Mouse (Mus musculus) heart, postnatal 0 days (tissue): Measurements from ENCODE around the gene Slc16a11. TPM values are rescaled to one million over a fixed set of nuclear protein-coding genes. Genes with fewer than 3 reads are reported as not detected.
"Not testable (repeated sequence)": the region's sequence is repeated elsewhere in the genome, so short reads cannot be mapped to it uniquely, and the experiment has no call there.

Experiments used
- ATAC-seq: fragments of 200-750 bp; cut with Nextera tagmentation; 2 replicates; pipeline ENCODE4 v1.8.0; 2017; ENCODE audit warnings: low read depth, moderate number of reproducible peaks, moderate library complexity; ENCODE audit not compliant: insufficient read depth
- DNase-seq: peaks from one replicate; pipeline ENCODE4 v3.0.0-alpha.2; 2016; ENCODE audit warnings: low spot score
- H3K27ac ChIP-seq: fragments of 300-500 bp; sonication (generic); 2 replicates; pipeline ENCODE4 v1.5.1; 2014; ENCODE audit warnings: low read depth, mild to moderate bottlenecking
- H3K27me3 ChIP-seq: fragments of 300-500 bp; sonication (generic); 2 replicates; pipeline ENCODE4 v1.6.1; 2014; ENCODE audit warnings: low read length, mixed read lengths; ENCODE audit not compliant: control insufficient read depth, insufficient read depth
- H3K36me3 ChIP-seq: fragments of 300-500 bp; sonication (generic); replicated peaks from 2 replicates; pipeline ENCODE4 v1.6.1; 2014; ENCODE audit warnings: low read length, mixed read lengths; ENCODE audit not compliant: control insufficient read depth, insufficient read depth
- H3K4me1 ChIP-seq: fragments of 300-500 bp; sonication (generic); 2 replicates; pipeline ENCODE4 v1.6.1; 2014; ENCODE audit warnings: antibody characterized with exemption; ENCODE audit not compliant: control insufficient read depth, insufficient read depth
- H3K4me2 ChIP-seq: fragments of 300-500 bp; sonication (generic); 2 replicates; pipeline ENCODE4 v1.6.1; 2014; ENCODE audit warnings: low read depth, mild to moderate bottlenecking, low read length, moderate library complexity
- H3K4me3 ChIP-seq: fragments of 300-500 bp; sonication (generic); 2 replicates; pipeline ENCODE4 v1.5.1; 2014; ENCODE audit warnings: low read depth, low read length
- H3K9ac ChIP-seq: fragments of 300-500 bp; sonication (generic); replicated peaks from 2 replicates; pipeline ENCODE4 v1.6.1; 2014; ENCODE audit warnings: low read depth, low read length, mixed read lengths
- H3K9me3 ChIP-seq: fragments of 300-500 bp; sonication (generic); replicated peaks from 2 replicates; pipeline ENCODE4 v1.6.1; 2016; ENCODE audit warnings: low read length; ENCODE audit not compliant: control insufficient read depth
- CTCF ChIP-seq: IDR thresholded peaks from 2 replicates; pipeline ENCODE4 v1.5.1; 2016; ENCODE audit warnings: antibody characterized with exemption, control low read depth, low read depth
- EP300 ChIP-seq: IDR thresholded peaks from 2 replicates; pipeline ENCODE4 v1.6.1; 2016; ENCODE audit warnings: antibody characterized with exemption, low read depth
- WGBS: fragments of 180-500 bp; shearing (Covaris S2); extraction: QIAGEN DNeasy Blood & Tissue Kit; methylation state at CpG from one replicate; pipeline ENCODE4 v1.1.7; 2014; 5-methylcytosine and 5-hydroxymethylcytosine counted together
- polyA plus RNA-seq: library from polyadenylated mRNA; unstranded; fragments of >200 nt; fragmentation: Nextera tagmentation; extraction: Ambion mirVana; gene quantifications from 2 replicates; pipeline ENCODE4 v1.2.1, GENCODE M21; 2015
- total RNA-seq: library from RNA; depleted of rRNA; stranded (reverse); fragments of >200 nt; gene quantifications from 2 replicates; pipeline ENCODE4 v1.2.3, GENCODE M21; 2014; ENCODE audit warnings: low replicate concordance; rRNA removed

The Slc16a11 gene
- total RNA-seq (3.1 TPM in 1 of 2 replicates, not detected in the other), polyA plus RNA-seq (0.25 and 0.58 TPM in 2 replicates)

DNA sequence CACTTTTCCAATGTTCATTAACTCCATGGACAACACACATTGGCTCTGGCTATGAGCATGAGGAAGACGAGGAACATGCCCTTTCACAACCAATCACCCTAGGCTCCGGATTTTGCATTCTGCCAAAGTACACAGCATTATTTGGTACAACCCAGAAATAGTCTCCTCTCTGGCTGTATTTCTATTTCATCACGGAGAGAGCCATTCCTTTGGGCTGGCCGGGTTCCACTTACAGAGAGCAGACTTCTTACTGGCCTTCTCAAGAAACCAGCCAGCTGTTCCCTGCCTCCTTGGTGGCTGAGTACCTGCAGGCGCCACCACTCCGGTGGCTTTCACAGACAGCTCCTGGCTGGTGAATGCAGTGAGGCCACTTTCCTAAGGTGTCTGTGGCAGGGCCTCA lies at the start of gene Slc16a11:
Slc16a11 (plus strand) TSS at position 330 of the 400 bp plus-strand sequence.
- ATAC-seq (no peak), DNase-seq (no peak)
- Histone ChIP-seq H3K9ac (no peak within 1 kb of the TSS), H3K27me3 (peaks cover 52% of the 10 kb centered on the region), H3K9me3 (no peaks in the 10 kb centered on the region), H3K27ac (no peak within 1 kb of the TSS), H3K36me3 (no peaks in the 10 kb centered on the region), H3K4me2 (peak within 1 kb of the TSS; percentile 61), H3K4me1 (0 out of 2 replicates have a peak, but pooled peaks cover 7% of the 10 kb centered on the region), H3K4me3 (0 out of 2 replicates have a peak within 1 kb of the TSS, but pooled peaks have one; percentile 37)
- TF ChIP-seq CTCF, result no peak
- TF ChIP-seq EP300, result no peak
- WGBS, result 56% methylated on average over 6 of the region's 6 CpGs

DNA sequence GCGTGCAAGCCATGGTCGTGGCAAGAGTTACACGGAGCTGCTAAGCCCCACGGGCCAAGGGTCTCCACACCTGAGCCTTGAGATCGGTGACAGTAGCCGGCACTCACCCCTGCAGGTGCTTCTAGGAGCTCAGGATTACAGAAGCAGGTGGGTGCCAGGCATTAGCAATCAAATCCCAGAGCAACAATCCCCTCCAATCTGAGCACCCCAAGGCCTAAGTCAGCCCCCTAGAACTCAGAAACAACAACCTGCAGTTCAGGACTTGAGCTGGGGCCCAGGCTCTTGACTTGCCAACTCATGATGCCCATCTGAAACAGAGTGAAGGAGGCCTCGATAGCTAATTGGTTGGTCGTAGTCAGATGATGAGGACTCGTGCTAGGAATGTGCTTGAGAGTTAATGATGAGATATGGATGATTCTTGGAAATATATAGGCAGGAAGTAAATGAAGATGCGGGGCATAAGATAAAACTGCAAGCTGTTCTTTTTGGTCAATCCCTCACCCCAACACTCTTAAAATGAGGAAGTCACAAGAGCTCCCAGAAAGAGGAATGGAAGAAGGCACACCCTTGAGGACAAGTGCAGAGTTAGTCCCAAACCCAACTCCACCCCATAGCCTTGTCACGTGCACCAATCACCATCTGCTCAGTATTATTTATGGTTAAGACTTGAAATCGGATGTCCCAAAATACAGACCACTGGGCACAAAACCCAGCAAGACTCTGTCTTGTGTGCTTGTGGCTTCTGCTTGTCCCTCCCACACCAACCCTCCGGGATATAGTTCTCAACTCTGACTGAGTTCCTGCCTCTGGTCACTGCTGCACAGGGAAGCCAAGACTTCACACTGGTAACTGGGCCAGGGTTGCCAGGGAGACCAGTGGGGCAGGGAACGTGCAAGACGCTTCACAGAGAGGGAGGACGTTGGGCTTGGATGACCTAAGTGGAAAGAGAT lies 46.3 kb upstream of the Slc16a11 start:
- WGBS, result 60% methylated on average over 16 of the region's 16 CpGs
- DNase-seq, result no peak
- no peaks in the 10 kb centered on the region for H3K36me3 ChIP-seq
- H3K27me3 ChIP-seq, result no peaks in the 10 kb centered on the region
- no peak overlapping the region for H3K4me3 ChIP-seq
- no peak overlapping the region for H3K4me2 ChIP-seq
- H3K4me1 ChIP-seq, result no peaks in the 10 kb centered on the region
- H3K9ac ChIP-seq, result no peak overlapping the region
- H3K27ac ChIP-seq, result no peak overlapping the region
- TF ChIP-seq EP300 (no peak), CTCF (no peak)
- no peaks in the 10 kb centered on the region for H3K9me3 ChIP-seq
- ATAC-seq, result no peak

DNA sequence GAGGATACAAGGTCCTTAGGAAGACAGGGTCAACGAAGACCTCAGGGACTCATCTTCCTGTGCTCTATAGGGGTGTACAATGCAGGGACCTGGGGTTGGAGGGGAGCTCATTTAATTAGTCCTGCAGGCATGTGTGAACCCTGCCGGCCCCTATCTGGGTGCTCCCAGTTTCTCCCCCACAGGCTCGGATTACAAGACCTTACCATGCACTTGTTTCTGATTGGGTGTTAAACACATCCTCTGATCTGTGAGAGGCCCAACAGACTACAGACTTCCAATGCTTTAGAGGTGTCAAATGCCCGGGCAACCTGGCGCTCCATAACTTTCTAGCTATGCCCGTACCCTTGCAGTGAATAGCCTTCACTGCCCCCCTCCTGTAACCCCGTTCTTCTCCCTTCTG lies 44.4 kb upstream of the Slc16a11 start:
- ATAC-seq, result no peak
- Histone ChIP-seq H3K4me3 (no peak overlapping the region), H3K36me3 (no peaks in the 10 kb centered on the region), H3K9me3 (no peaks in the 10 kb centered on the region), H3K27ac (no peak overlapping the region), H3K9ac (no peak overlapping the region), H3K27me3 (no peaks in the 10 kb centered on the region), H3K4me1 (no peaks in the 10 kb centered on the region), H3K4me2 (no peak overlapping the region)
- DNase-seq, result no peak
- TF ChIP-seq CTCF, result no peak
- TF ChIP-seq EP300, result no peak
- WGBS, result 51% methylated on average over 7 of the region's 7 CpGs

DNA sequence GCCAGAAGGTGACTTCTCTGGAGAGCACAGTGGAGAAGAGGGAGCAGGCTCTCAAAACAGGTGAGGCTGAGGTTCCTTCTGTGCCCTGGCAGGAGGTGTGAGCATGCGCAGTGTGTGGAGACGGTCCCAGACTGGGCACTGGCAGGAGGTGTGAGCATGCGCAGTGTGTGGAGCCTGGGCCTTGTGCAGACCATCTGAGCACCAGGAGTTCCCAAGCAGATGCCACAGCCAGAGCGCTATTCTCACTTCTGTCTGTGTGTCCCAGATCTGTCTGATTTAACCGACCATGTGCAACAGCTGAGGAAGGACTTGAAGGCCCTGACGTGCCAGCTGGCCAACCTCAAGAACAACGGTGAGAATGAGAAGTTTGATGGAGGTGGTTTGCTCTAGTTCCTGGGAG lies 43.1 kb upstream of the Slc16a11 start:
- H3K4me2 ChIP-seq, H3K4me3 ChIP-seq, H3K27me3 ChIP-seq, DNase-seq, H3K27ac ChIP-seq, H3K9me3 ChIP-seq, H3K4me1 ChIP-seq, ATAC-seq, H3K9ac ChIP-seq, H3K36me3 ChIP-seq: not testable (repeated sequence)
- WGBS, result 89% methylated on average over 7 of the region's 7 CpGs

DNA sequence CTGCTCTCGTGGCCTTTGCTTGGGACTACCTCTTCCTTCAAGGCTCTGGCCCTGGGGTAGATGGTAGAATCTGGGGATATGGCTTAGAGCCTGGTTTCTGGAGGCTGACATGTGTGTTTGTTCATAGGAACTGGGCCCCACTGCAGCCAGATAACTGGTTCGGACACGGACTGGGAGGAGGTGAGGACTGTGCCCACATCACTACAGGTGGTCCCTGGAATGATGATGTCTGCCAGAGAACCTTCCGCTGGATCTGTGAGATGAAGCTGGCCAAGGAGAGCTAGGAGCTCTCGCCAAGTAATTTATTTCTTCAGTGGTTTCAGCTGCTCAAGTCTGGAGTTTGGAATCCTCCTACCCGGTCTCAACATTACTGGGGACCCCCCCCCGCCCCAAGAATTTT lies 42.3 kb upstream of the Slc16a11 start:
- Histone ChIP-seq H3K36me3 (no peaks in the 10 kb centered on the region), H3K9ac (no peak overlapping the region), H3K27me3 (no peaks in the 10 kb centered on the region), H3K4me2 (no peak overlapping the region), H3K27ac (no peak overlapping the region), H3K4me3 (no peak overlapping the region), H3K9me3 (no peaks in the 10 kb centered on the region), H3K4me1 (no peaks in the 10 kb centered on the region)
- no peak for DNase-seq
- WGBS, result 73% methylated on average over 7 of the region's 7 CpGs
- no peak for ATAC-seq
- no peak for TF ChIP-seq CTCF
